Mouse (Mus musculus) cortical plate, adult 2 months (tissue): ENCODE measurements at regions not wholly inside any gene's neighbourhood (a gene's known extent, or its start where the extent isn't known, plus 50 kb on each side); places are given as distances from the start of the nearest gene placed in this dataset.

ENCODE experiments used
- H3K27ac ChIP-seq: fragments of 200-500 bp; 2 replicates; pipeline ENCODE4 v1.5.1; 2012; ENCODE audit warnings: low read length, control low read depth, inconsistent platforms; ENCODE audit not compliant: insufficient read depth
- H3K4me1 ChIP-seq: fragments of 200-500 bp; 2 replicates; pipeline ENCODE4 v1.6.1; 2011; ENCODE audit warnings: low read length; ENCODE audit not compliant: control insufficient read depth, insufficient read depth
- H3K4me3 ChIP-seq: fragments of 200-500 bp; 2 replicates; pipeline ENCODE4 v1.5.1; 2011; ENCODE audit warnings: mild to moderate bottlenecking, low read length, control low read depth; ENCODE audit not compliant: insufficient read depth
- CTCF ChIP-seq: fragments of 200-500 bp; IDR thresholded peaks from 2 replicates; pipeline ENCODE4 v1.5.1; 2011; ENCODE audit warnings: mild to moderate bottlenecking, control low read depth, low read length; ENCODE audit not compliant: insufficient read depth; ENCODE audit errors: extremely low read depth
- POLR2A ChIP-seq: fragments of 200-500 bp; IDR thresholded peaks from 2 replicates; pipeline ENCODE4 v1.6.1; 2011; ENCODE audit warnings: mild to moderate bottlenecking, low read length, control low read depth; ENCODE audit not compliant: insufficient read depth; ENCODE audit errors: extremely low read depth

DNA sequence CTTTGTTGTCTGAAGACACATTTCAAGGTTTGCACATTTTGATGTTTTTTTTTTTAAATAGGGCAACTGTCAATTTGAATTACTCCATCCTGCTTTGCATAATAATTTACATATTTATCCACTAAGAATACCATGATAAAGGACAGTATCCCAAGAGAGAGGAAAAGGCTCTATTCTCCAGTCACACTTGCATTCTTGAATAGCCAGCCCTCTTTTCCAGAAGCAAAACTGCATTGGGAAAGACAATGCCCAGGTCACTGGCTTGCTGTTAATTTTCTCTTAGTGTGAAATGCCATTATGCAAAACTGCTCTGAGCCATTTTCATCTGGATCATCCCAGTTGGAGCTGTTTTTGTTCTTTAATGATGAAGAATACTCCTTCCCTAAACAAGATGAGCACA is 234.7 kb downstream of the Rnd3 start:
- no peak overlapping the region for H3K27ac ChIP-seq
- TF ChIP-seq CTCF (no peak), POLR2A (no peak)
- no peak overlapping the region for H3K4me3 ChIP-seq
- H3K4me1 ChIP-seq, result no peaks in the 10 kb centered on the region

DNA sequence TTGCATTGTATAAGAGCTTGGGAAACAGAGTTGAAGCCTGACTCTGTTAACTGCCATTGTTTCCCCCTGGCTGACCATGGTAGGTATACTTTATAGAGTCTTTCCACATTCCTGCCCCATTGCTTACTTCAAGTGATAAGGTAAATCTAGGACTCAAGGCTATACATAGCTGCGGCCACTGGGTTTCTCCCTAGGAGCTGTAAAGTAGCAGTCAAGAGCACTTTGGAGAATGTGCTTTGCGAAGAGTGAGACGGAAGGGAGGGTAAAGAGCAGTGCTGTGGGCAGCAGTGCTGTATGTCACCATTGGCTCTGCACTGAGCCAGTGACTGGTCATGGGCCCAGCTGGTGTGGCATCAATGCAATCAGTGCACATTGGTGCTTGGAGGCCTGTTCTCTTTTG is 240.1 kb downstream of the Rnd3 start:
- no peak overlapping the region for H3K27ac ChIP-seq
- TF ChIP-seq CTCF (no peak), POLR2A (no peak)
- H3K4me3 ChIP-seq, result no peak overlapping the region
- H3K4me1 ChIP-seq, result no peaks in the 10 kb centered on the region

DNA sequence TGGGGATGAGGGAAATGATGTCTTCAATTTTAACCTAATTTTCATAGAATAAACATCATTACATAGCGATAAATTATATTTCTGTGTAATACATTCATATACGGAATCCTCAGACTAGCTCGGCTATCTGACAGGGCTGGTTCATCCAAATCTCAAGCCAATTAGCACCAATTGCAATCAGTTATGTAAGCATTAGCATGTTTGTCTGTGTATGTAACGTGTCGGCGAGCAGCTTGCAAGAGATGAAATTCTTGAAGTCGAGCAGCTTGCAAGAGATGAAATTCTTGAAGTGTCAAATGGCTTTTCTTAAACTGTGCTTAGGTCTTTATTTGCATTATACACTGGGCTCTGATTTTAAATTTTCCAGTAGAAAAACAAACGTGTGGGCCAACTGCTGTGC is 246.2 kb downstream of the Rnd3 start:
- TF ChIP-seq POLR2A (no peak), CTCF (no peak)
- Histone ChIP-seq H3K27ac (no peak overlapping the region), H3K4me3 (no peak overlapping the region), H3K4me1 (no peaks in the 10 kb centered on the region)

DNA sequence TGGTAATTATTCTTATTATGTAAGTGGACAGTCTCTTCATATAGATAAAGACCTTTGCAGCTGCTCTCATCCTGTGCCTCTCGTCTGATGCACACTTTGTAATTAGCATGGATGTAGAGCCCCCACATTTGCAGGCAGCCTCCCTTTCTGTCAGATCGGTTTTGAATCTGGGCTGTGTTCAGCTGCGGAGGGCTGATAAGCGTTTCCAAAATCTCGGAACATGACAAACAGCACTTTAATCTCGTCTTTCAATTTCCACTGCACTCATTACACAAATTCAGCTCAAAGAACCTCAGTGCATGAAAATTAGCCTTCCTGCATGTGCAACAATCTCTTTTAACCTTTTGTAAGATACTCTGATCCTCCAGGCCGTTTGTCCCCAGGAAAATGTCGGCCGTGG is 246.7 kb downstream of the Rnd3 start:
- Histone ChIP-seq H3K27ac (no peak overlapping the region), H3K4me3 (no peak overlapping the region), H3K4me1 (no peaks in the 10 kb centered on the region)
- TF ChIP-seq CTCF (no peak), POLR2A (no peak)

DNA sequence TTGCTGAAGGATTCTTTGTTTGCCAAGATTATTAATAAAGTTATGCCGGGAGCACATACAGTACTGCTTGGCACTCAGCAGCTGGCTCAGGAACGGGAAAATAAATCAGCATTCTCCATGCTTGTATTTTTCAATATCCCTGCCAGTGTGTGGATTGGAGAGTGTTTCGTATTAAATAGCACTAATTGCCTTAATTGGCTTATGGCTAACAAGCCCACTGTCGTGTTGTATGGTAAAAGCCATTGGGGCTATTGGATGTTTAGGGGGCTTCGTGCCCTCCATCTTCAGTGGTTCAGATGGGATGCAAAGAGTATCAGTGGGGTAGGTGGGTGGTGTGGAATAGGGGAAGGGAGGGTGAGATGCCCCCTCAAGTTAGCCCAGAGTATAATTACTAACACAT is 259.9 kb downstream of the Rnd3 start:
- H3K4me1 ChIP-seq, result no peaks in the 10 kb centered on the region
- H3K4me3 ChIP-seq, result no peak overlapping the region
- H3K27ac ChIP-seq, result no peak overlapping the region
- TF ChIP-seq POLR2A, result no peak
- TF ChIP-seq CTCF, result no peak

DNA sequence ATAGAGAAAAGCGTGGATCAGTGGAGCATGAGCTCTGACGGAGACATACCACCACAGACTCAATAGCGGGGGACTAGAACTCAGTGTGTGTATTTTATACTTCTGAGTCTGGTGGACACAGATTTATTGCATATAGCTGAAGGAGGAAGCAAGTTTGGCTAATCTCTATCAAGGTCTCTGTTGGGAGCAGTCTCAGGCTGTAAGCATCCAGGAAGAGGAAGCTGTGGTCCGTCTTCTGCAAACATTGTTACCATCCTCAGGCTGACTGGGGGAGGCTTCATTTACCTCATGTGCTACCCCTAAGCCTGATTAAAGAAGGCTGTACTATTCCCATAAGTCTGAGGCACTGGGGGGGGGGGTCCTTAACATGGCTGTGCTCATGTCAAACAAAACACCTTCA is 261.0 kb downstream of the Rnd3 start:
- Histone ChIP-seq H3K4me1 (no peaks in the 10 kb centered on the region), H3K27ac (no peak overlapping the region), H3K4me3 (no peak overlapping the region)
- no peak for TF ChIP-seq POLR2A

DNA sequence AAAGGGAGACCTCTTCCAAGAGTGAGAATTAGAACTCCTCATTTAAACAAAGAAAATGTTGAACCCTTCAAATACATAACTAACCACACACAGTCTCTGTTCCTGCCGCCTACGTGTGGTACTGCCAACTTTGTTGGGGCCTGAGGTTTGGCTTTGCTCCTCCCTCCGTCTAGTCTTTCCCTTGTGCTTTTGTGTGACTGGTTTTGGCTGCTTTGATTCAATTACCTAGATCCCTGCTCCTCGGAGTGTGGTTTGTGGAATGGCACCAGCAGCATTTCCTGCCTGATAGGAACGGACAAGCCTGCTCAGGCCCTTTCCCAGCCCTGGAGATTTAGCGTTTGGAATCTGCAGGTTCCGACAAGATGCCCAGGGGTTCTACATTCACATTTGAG is 263.0 kb downstream of the Rnd3 start:
- no peak for TF ChIP-seq CTCF
- no peak for TF ChIP-seq POLR2A
- no peak overlapping the region for H3K27ac ChIP-seq
- H3K4me3 ChIP-seq, result no peak overlapping the region
- no peaks in the 10 kb centered on the region for H3K4me1 ChIP-seq

DNA sequence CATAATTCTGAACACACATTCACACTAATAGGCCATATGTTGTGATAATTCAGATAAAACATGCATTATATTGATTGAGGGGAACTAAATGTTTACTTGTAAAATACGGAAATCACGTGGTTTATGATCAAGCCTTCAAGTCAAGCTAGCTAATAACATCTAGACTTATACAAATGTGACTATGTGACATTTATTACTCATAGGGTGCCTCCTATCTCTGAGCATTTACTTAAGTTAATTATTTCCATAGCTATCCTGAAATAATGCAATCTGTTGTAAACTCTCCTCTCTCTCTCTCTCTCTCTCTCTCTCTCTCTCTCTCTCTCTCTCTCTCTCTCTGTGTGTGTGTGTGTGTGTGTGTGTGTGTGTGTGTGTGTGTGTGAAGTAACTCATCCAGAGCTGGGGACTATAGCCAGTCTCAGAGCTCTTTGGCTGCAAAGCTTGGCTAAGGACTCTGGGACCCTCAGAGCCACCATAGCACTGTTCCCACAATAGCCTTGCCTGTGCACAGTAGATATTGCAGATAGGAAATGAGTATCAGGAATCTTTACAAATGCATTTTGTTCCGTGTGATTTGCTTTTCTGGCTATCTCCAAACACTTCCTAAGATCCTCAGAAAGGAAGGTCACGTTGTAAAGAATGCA is 263.5 kb downstream of the Rnd3 start:
- no peak overlapping the region for H3K27ac ChIP-seq
- H3K4me3 ChIP-seq, result no peak overlapping the region
- TF ChIP-seq CTCF (no peak), POLR2A (no peak)
- no peaks in the 10 kb centered on the region for H3K4me1 ChIP-seq

DNA sequence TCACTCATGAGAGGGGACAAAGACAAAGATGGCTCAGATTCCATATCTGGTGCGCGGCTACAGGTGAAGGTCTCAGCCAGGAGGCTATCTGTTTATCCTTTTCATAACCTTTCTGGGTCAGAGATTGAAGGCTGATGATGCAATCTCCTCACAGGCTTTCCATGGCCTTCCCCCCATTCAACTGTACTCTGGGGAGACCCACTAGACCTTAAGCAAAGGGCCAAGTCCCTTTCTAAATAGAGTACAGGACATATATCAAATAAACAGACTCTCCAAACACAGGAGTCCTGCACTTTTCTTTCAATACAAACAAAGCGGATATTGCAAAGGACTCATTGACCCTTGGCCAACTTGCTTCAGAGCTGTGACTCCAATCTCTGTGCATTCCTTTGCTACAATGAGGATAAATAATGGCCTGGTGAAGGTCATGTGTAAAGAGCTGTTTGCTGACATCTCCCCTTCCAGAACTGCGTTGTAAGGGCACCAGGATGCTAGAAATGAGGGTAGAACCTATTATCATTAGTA is 267.3 kb downstream of the Rnd3 start:
- Histone ChIP-seq H3K4me3 (no peak overlapping the region), H3K4me1 (no peaks in the 10 kb centered on the region), H3K27ac (no peak overlapping the region)
- no peak for TF ChIP-seq CTCF
- no peak for TF ChIP-seq POLR2A

DNA sequence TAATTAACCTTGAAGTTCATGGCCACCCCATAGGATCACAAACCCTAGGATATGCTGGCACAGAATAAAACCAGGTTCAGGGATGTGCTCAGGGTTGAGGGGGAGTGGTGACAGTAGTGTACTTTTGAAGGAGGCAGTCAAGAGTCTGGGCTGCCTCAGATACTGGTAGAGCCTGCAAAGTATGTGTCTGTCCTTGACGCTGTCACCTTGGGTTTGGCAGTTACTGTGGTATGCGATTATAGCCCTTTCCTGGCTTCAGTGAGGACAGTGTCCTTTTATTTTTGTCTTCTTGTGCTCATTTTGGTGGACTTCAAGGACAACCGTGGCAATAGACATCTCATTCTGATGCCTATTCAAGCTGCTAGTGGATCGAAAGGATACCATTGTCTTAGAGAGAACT is 268.1 kb downstream of the Rnd3 start:
- Histone ChIP-seq H3K4me3 (no peak overlapping the region), H3K27ac (no peak overlapping the region), H3K4me1 (no peaks in the 10 kb centered on the region)
- no peak for TF ChIP-seq CTCF
